Mouse (Mus musculus) macrophage (primary cell): ENCODE measurements around the gene Cep57l1. TPM values are rescaled to one million over a fixed set of nuclear protein-coding genes. Genes with fewer than 3 reads are reported as not detected.

Source experiments
- polyA plus RNA-seq: library from polyadenylated mRNA; stranded (reverse); fragments of 250-400 nt; gene quantifications from 3 replicates; pipeline ENCODE4 v1.2.4, GENCODE M21; 2018; ENCODE audit warnings: inconsistent platforms

The Cep57l1 gene
- polyA plus RNA-seq, 1 experiment from 2014 or later: 8.9 TPM

Other genes with a start within 250 kb of the Cep57l1 start
- 0.16 TPM in 1 of 3 replicates, not detected in the others for gene Ccdc162, start 93.2 kb downstream of the Cep57l1 start, polyA plus RNA-seq
- 120 to 232 TPM (median 153 TPM) in 3 replicates for gene Sesn1, start 64 bp upstream of the Cep57l1 start, polyA plus RNA-seq
- 3.7 to 6.9 TPM (median 6.5 TPM) in 3 replicates for gene Armc2, start 208.6 kb upstream of the Cep57l1 start, polyA plus RNA-seq